Mouse (Mus musculus) lung, postnatal 36 days (tissue): ENCODE data around the gene Cd300c.
"Not testable (repeated sequence)": the region's sequence is repeated elsewhere in the genome, so short reads cannot be mapped to it uniquely, and the experiment has no call there.

Experiments
- DNase-seq: peaks from one replicate; pipeline ENCODE4 v3.0.0; 2022; ENCODE audit warnings: mixed read lengths

The Cd300c gene

GRCm38 (mm10) chr11:114968752-114969207 is at the start of gene Cd300c:
Gene Cd300c, minus strand, starts transcription at chr11:114969157.
- DNase-seq = peak; percentile 52

GRCm38 (mm10) chr11:115016093-115016492 is 47.1 kb upstream of the Cd300c start, which contains the start of gene Cd300ld2:
Gene Cd300ld2, minus strand, starts transcription at chr11:115016193.
- not testable (repeated sequence) for DNase-seq

- peak; percentile 30 for DNase-seq
Measured at GRCm38 (mm10) chr11:115004070-115004469, 35.1 kb upstream of the Cd300c start.

DNA sequence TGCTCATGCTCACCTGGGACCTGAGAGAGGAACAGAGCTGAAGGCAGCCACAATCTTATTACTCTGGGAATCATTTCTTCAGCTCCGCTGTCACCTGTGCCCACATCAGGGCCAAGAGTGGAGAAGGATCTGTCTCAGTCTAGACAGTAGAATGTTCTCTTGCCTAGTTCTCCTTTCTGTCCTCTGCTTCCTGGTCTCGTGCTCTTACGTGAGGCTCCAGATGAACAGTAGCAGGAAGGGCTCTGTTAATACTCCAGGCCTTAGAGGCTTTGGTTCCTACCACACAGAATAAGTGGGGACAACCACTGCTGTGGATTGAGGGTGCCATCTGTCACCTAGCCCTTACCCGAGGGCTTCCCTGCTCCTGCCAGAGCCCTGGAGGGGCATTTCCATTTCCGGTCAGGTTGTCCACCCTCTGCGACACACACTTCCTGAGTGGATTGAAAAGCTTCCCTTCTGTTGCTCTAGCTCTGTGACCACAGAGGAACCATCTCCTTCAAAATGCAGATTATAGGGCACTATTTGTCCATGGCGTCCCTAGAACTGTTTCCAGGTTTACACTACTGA is 32.6 kb upstream of the Cd300c start, which contains the start of gene Cd300c2:
Gene Cd300c2, minus strand, starts transcription at position 407 of the 567 bp plus-strand sequence.
- peak; percentile 18 for DNase-seq

DNA sequence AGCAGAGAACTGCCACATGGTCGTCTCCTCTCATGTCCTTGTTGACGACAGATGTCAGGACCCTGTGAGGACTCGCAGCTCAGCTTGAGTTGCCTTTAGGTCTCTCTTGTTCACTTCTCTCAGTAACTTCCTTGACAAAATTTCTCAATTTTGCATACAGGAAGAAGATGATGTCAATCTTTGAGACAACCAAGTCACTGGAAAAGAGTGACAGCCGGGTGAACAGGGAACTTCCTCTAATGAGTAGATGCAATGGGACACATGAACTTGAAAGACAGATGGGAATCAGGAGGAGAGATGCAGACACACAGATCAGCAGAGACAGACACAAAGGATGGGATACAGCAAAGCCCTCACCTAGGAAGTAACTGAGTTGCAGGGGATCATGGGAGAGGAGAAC is 20.8 kb upstream of the Cd300c start, which contains the start of gene Cd300ld:
Gene Cd300ld, minus strand, starts transcription at position 130 of the 400 bp plus-strand sequence.
- DNase-seq = no peak

DNA sequence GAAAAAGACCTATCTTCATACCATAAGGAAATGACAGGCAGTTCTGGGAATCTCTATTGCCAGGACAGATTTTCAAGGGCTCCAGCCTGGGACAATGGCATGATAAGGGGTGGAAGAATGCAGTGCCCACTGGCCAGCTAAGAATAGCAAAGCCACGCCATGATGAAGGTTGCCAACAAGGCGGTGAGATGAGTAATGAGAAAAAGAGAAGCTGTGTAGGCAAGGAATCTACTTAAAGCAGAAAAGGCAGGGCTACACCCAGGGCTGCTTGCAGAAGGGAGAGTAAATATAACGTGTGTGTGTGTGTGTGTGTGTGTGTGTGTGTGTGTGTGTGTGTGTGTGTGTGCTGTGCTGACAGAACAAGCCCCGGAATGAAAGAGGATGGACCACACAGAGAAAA is 12.9 kb upstream of the Cd300c start:
- DNase-seq = peak; percentile 23

DNA sequence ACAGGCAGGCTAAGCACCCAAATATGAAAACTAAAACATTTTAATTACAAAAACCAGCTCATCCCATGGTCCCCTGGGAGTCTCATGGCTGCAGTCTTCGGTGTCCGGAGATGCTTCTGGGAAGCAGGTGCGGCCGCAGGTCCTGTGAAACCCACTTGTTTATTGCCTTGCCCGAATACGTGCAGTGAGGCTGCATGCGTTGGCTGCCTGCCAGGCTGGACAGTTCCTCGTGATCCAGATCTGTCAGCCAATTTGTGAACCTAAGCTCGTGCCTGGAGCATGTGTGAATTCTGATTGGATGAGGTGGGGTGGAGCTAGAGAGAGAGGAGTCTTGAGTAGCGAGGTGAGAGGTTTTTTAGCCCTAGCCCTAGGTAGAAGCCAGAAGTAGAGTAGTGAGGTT is 3.8 kb upstream of the Cd300c start:
- DNase-seq = no peak

- peak; percentile 58 for DNase-seq
Measured at GRCm38 (mm10) chr11:114965182-114965828, 3.7 kb downstream of the Cd300c start.

- DNase-seq = no peak
Measured at GRCm38 (mm10) chr11:114960369-114960768, 8.6 kb downstream of the Cd300c start.

- DNase-seq = peak; percentile 37
Measured at GRCm38 (mm10) chr11:114934144-114934543, 34.8 kb downstream of the Cd300c start, which contains the start of gene Cd300lb. Gene Cd300lb, minus strand, starts transcription at chr11:114934386.

DNA sequence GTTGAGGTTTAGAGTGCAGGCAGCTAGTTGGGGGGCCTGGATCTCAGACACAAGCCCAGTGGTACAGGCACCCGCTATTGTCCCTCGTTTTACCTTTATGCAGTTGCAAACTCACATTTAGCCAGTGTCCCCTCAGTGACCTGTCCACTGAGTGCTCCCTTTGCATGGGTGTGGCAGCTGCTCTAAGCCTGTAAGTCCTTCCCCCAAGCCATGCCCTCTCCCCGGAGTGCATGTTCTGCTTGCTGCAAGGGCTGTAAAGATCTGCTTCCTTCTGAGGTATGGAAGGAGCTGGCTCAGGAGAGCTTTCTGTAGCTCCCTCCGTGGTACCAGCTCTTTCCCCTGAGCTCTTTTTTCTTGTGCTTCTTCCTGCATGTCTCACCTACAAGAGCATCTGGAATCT is 35.4 kb downstream of the Cd300c start:
- DNase-seq = peak; percentile 29

DNA sequence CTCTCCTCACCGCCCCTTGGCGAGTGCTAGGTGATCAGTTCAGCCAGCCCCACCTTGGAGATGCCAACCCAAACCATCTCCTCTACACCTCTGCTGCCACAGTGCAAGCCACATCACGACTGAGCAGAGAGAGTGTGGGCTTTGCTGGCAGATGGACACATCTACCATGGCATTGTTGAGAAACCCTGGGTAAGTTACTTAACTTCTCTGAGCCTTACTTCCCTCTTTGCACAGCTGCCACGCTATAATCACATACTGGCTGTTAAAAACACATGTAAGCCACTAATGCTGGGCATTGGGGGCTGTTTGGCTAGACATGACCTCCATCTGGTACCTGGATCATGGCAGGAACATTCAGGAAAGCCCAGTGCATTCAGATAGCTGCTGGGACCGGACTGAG is 37.9 kb downstream of the Cd300c start:
- peak; percentile 29 for DNase-seq

- DNase-seq = no peak
Measured at GRCm38 (mm10) chr11:114929581-114929980, 39.4 kb downstream of the Cd300c start.

DNA sequence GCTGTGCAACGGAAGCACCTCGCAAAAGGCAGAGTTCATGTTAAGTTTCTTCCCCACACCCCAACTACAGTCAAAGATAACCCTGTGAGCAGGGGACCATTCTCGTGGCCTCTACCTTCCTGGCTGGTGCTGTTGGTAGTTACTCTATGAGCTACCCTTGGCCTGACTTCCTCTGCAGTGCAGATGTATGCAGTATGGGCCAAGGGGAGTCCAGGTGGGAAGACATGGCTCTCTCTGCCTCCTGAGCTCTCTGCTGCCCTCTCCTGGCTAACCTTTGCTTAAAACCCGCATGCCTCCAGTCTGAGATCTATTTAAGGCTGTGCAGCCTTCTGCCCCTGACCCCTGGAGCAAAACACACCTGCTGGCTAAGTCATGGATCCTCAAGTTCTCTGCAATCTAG is 45.0 kb downstream of the Cd300c start:
- peak; percentile 37 for DNase-seq

DNA sequence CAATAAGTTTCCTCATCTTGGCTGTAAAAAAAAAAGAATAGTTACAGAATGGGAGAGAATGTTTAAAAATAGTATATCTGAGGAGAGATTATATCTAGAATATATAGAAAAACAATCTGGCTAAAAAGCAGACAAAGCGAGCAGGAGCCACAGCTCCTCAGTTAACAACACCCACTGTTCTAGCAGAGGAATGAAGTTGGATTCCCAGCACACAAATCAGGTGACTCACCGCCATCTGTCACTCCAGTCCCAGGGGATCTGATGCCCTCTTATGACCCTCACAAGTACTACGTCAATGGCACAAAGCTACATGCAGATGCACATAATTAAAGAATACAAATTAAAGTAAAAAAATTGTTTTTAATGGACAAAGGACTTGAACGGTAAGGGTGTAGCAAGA is 46.5 kb downstream of the Cd300c start:
- no peak for DNase-seq

DNA sequence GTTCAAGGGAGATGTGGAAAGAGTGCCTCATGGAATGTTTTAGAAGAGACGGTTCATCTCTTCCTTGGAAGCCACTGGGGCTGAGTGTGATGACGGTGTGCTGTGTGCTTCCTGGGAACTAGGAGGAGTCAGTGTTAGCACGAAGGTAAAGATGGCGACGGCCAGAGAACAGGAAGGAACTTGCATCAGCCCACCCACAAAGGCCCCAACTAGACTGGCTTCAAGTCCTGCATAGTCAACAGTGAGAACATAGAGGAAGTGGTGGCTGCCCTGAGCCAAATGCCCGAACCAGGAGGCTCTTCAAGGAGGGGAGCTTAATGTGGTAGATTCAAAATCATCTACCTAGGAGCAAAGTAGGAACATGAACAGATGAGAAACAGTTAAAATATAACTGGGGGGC is 51.8 kb downstream of the Cd300c start:
- DNase-seq = peak; percentile 54

DNA sequence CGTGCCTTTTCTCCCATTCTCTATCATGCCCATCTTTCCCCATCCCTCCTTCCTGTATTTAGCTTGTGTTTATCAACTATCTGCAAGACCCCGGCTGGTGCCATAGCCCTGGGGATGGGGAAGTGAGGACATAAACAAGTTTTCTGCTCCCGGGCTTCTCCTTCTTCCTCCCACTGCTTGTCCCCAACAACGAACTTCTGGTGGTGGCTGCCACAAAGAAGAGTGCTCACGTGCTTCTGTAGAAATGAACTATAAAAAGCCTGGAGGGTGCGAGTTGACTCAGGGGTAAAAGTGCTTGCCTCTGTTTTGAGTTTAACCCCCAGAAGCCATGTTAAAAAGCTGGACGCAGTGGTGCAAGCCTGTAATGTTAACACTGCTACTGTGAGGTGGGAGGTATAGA is 54.0 kb downstream of the Cd300c start:
- DNase-seq = peak; percentile 42

- peak; percentile 86 for DNase-seq
Measured at GRCm38 (mm10) chr11:114912847-114913246, 56.1 kb downstream of the Cd300c start.

DNA sequence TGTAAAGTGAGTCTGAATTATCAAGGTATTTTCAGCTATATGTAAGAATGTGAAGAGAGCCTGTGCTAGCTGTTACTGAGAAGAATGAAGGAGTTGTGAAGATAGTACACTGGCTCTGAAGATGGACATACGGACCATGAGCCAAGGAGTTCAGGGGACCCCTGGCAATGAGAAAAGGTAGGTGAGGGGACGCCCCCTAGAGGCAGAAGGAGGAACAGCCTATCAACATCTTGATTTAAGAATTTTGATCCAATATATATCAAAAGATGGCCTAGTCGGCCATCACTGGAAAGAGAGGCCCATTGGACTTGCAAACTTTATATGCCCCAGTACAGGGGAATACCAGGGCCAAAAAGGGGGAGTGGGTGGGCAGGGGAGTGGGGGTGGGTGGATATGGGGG is 59.4 kb downstream of the Cd300c start:
- not testable (repeated sequence) for DNase-seq

DNA sequence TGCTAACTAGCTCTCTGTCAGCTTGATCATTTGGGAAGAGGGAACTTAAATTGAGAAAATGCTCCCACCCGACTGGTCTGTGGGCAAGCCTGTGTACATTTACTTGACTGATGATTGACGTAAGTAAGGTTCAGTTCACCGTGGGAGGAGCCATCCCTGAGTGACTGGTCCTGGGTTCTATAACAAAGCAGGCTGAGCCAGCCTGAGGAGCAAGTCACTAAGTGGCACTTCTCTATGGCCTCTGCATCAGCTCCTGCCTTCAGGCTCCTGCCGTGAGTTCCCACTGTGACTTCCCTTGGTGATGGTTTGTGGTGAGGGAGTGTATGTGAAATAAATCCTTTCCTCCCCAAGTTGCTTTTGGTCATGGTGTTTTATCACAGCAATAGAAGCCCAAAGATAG is 60.9 kb downstream of the Cd300c start:
- DNase-seq = no peak

DNA sequence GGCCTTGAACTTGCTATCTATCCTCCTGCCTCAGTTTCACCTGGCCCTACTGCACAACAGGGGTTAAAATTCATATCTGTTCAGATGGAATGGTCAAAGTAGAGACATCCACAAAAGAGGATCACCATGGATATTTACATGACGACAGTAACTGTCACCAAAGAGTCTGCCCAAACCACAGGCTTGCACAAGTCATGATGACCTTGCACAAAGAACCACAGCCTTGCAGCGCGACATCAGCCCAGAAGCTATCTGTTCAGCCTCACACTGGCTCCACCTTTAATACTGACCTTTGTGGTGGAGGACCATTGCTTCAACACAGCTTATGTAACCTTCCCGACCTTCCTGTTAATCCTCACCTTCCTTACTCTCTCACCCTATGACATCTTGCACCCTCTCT is 61.4 kb downstream of the Cd300c start:
- DNase-seq = peak; percentile 76
